Mouse (Mus musculus): Measurements from ENCODE around the gene Hmx3. TPM values are rescaled to one million over a fixed set of nuclear protein-coding genes. Genes with fewer than 3 reads are reported as not detected.

Hmx3 gene
- polyA plus RNA-seq (2017; shearing (Covaris generic)), result not detected

- peak; percentile 37 for ATAC-seq
Observed at GRCm38 (mm10) chr7:131542115-131542871, at the start of gene Hmx3. Gene Hmx3 (plus strand): TSS chr7:131542867.

GRCm38 (mm10) chr7:131503739-131504138, 38.9 kb upstream of the Hmx3 start:
- no peak for ATAC-seq

DNA sequence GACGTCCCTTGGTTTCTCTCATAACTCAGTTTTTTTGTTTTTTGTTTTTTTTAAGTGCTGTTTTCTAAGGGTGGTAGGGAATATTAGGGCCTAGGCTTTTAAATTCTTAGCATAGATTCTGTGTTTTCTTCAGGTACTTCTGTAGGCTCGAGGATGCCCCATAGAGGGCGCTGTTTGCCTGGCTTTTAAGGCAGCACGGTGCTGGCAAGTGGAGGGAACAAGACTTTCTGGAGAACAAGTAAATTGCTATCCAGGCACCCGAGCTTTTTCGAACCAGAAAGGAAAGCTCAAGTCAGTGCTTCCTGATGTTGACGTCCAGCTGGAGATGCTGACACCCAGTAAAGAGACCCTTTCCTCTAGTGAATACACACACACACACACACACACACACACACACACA, 2.7 kb upstream of the Hmx3 start:
- peak; percentile 69 for ATAC-seq

DNA sequence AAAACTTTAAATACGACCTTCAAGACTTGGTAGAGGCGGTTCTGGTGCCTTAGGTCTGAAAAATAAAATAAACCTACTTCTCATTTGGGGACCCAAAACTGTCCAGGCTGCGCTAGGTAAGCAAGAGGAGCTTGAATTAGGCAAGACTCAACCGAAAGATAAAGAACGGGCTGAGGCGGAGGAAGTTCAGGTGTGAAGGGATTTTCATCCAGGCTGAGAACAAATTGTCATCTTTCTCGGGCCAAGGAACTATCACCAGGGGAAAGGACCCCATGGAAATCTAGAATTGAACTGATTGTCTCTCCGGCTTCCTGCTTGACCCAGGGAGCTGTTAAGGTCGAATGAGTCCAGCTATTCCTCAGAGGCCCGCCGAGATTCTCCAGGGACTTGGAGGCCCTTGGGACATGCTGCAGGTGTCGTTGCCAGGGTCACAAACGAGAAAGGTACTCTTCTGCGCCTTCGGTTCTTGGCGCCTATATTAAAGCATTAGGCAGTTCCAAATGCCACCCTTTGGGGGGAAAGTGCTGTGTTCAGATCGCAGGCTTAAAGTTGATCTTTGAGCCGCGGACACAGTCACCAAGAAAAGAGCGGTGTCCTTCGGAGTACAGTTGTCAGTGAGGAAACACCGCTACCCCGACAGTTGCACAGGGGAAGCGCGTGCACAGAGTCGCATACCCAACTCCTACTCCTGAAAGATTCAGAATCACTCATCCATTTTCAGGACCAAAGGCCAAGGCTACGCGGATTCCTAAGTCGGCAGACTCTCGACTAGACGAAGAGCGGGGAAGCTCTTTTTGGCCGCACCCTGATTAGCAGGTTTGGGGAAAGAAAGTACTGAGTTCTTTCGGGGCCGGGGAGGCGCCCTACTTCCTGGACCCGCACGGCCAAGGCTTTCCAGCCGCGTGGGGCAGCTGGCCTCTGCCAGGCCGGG, 1.2 kb upstream of the Hmx3 start:
- no peak for ATAC-seq

DNA sequence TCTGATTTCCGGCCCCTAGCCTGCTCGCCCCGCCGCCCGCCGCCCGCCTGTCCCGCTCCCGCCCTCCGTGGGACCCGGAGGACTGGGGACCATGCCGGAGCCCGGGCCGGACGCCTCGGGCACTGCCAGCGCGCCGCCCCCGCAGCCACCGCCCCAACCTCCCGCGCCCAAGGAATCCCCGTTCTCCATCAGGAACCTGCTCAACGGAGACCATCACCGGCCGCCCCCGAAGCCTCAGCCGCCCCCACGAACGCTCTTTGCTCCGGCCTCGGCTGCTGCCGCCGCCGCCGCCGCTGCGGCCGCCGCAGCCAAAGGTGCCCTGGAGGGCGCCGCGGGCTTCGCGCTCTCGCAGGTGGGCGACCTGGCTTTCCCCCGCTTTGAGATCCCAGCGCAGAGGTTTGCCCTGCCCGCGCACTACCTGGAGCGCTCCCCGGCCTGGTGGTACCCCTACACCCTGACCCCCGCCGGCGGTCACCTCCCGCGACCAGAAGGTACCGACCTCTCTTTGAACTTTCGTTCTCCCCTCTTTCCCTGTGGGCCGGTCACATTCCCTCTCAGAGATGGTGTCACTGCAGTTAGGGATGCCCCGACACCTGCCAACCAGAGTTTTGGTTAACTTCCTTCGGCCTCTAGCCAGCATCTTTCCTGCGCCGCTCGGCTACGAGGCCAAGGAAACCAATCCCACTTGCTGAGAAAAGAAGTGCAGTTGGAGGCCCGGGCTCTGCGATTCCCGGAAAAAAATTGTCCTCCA, 380 bp downstream of the Hmx3 start:
- ATAC-seq, result no peak

DNA sequence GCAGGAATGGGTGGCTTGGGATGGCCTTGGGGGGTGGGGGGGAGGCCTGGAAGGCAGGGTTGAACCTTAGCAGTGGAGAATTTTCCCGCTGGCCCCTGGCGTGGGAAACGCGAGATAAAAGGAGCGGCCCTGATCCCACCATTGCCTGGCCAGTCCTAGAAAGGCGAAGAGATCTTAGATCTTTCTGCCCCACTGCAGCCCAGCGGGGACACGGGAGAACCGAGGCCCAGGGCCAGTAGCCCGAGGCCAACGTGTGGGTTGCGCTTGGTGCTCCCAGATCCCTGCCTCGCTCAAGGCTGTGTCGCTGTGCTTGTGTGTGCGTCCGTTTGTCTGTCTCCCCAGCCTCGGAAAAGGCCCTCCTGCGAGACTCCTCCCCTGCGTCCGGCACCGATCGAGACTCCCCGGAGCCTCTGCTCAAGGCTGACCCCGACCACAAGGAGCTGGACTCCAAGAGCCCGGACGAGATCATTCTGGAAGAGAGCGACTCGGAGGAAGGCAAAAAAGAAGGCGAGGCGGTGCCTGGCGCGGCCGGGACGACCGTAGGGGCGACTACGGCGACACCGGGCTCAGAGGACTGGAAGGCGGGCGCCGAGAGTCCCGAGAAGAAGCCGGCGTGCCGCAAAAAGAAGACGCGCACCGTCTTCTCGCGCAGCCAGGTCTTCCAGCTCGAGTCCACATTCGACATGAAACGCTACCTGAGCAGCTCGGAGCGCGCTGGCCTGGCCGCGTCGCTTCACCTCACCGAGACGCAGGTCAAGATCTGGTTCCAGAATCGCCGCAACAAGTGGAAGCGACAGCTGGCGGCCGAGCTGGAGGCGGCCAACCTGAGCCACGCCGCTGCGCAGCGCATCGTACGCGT, 1.2 kb downstream of the Hmx3 start:
- ATAC-seq, result peak; percentile 18

GRCm38 (mm10) chr7:131544871-131545270, 2.2 kb downstream of the Hmx3 start:
- ATAC-seq, result no peak

DNA sequence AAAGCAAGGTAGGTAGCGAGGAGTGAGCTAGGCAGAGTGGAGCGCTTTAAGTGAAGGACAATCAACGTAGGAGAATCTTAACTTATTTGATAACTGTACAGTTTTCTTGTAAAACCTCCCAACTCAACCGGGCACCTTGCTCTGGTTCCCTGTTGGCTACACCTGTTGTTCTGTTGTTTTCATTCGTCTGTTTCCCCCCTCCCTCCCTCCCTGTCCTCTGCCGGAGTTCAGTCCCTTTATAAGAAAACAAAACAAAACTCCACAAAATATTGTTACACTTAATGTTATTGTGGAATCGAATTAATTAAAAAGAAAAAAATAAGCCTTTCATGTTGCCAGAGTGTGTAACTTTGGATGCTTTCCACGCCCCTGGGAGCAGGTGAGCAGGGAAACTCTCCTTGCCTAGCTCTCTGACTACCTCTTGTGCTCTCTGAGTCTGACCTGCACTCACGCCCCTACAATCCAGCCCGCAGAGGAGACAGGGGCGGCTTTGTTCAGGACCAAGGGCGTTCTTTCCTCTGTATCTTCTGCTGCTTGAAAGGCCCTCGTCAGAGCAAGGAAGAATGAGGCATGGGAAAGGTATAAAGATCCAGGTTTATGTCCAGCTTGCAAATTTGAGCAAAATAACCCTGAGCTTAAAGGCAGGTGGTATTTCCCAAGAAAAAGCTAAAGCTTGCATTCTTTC, 3.2 kb downstream of the Hmx3 start:
- no peak for ATAC-seq

GRCm38 (mm10) chr7:131546423-131546822, 3.8 kb downstream of the Hmx3 start:
- ATAC-seq, result no peak

DNA sequence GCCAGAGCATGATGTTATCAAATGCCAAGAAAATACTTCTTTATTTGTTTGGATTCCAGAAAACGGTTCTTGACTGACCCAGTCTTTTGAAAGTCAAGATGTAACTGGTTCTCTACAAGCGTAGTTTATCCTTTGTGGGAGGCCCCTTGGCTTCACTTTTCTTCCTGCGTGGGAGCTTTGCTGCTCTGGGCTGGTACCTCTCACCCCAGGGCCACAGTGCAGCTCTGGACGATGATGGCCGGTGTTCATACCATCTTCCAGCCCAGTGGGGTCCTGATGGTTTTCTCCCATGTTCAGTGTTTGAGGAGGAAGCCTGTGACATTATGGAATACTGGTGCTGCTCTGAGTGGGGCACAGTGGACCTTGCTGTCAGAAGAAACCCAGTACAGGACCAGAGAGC, 4.8 kb downstream of the Hmx3 start:
- no peak for ATAC-seq

DNA sequence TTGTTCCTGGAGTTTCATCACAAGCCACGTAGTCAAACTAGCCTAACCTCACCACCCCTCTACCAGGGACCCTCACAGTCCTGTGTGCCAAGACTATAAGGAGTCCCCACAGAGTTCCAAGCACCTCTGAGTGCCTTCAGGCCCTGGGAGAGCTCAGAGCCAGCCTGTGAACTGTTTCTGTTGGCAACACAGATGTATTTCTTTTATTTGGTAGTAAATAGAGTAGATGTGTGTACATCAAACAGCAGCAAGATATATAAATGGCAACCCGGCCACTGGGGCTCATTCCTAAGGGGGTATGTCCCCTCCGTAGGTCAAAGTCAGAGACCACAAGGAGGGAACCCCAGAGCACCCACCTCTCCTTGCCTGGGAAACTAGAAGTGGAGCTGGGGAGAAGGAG, 5.8 kb downstream of the Hmx3 start, which contains the start of gene Hmx2:
Gene Hmx2, plus strand, starts transcription at position 301 of the 400 bp plus-strand sequence.
- ATAC-seq, result no peak

DNA sequence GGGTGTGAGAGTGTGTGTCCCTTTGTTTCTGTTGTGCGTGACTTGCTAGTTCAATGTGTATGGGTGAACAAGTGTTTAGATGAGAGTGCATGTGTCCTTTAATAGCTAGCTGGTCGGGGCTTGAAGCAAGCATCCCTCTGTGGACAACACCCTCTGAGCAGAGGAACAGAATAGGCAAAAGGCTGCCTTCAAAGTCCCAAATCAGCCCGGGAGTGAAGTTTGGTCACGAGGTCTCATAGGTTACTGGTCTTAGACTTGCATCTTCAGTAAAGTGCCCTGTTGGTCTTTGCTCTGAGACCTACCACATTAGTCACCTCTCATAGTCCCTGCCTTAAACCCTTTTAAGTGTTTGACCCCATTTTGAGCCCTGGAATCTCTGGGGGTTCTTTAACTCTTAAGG, 8.8 kb downstream of the Hmx3 start:
- ATAC-seq, result no peak

DNA sequence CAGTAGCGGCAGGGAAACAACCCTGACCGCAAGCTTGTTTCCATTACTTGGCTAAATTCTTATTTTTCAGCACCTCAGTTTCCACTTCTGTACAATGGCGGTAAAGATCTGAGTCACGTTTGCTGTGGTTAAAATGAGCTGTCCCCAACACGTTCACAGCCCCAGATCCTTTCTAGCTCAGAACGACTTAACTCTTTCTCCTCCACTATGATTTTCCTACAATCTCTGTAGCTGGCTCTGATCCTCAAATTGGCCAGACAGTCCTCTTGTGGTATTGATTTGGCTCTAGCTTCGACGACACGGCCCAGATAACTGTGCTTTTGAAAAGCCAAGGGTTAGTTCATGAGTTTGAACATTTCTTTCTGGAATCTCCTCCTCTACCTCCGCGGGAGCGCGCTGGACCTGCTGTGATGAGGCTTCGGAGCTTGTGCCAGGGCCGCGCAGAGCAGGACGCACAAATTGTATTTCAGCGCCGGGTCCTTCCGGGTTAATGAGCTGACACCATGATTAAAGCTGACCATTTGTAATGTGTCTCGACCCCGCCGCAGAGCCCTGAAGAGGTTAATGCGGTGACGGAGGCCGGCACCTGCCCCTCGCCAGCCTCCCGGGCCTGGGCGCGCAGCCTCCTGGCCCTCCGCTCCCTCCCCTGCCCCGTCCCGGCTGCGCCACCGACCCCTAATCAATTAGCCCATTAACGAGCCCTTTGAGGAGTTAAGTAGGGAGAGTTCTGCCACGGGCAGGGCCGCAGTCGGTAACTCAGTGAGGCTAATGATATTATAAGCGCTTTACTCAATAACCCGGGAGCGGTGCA, 9.5 kb downstream of the Hmx3 start:
- ATAC-seq, result no peak

- ATAC-seq, result no peak
Observed at GRCm38 (mm10) chr7:131552781-131553180, 10.1 kb downstream of the Hmx3 start.

DNA sequence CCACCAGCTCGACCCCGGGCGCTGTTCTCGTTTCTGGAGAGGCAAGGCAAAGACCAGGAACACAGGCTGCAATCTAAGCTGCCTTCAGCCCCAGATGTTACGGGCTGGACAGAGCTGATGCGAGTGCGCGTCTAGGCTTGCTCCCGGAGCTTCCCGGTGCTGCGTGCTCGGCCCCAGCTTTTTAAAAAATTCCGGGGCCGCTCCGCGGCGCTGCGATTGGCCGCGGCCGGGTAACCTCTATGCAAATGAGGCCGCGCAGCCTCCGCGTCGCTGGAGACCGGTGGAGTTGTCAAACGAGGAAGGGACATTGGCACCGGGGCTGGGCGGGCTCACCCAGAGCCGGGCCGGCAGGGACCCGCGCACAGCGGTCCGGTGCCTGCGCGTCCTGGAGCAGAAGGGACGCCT, 11.1 kb downstream of the Hmx3 start:
- ATAC-seq, result peak; percentile 34

- ATAC-seq, result no peak
Observed at GRCm38 (mm10) chr7:131554341-131555180, 11.9 kb downstream of the Hmx3 start.

- no peak for ATAC-seq
Observed at GRCm38 (mm10) chr7:131555301-131556081, 12.8 kb downstream of the Hmx3 start.

GRCm38 (mm10) chr7:131556116-131556515, 13.4 kb downstream of the Hmx3 start:
- no peak for ATAC-seq

Measured in CD4-positive, CD25-positive, alpha-beta regulatory T cell, adult 4 months (primary cell).